7 mouse cellular contexts compared by ENCODE assay signal in genomic region chr12:86898448-86898847, GRCm38 (mm10). TPM values are rescaled to one million over a fixed set of nuclear protein-coding genes. Genes with fewer than 3 reads are reported as not detected.
DNase-seq lines count a peak whose midpoint lies in the region; ATAC-seq lines count a peak whose summit lies in the region.

No protein-coding gene starts in this region.

- 65% methylated on average over 3 of the region's 3 CpGs for WGBS in lung, embryonic 16.5 days
- WGBS in forebrain, embryonic 15.5 days = 52% methylated on average over 3 of the region's 3 CpGs
- 57% methylated on average over 3 of the region's 3 CpGs for WGBS in limb, embryonic 13.5 days

- no peak for DNase-seq in lung, adult 18-20 months
- DNase-seq in adrenal gland, adult (ENCODE audit: inconsistent age in 2 of 2, low spot score in 1 of 2) = no peak
- no peak for DNase-seq in urinary bladder, adult 2 months (ENCODE audit: low spot score)
- DNase-seq in gastrocnemius, postnatal 4 days (ENCODE audit: low spot score in 2 of 2) = no peak

- no peak overlapping the region for H3K4me3 ChIP-seq in lung, embryonic 16.5 days (ENCODE audit: low read length)
- no peak overlapping the region for H3K4me3 ChIP-seq in forebrain, embryonic 15.5 days
- H3K4me3 ChIP-seq in limb, embryonic 13.5 days = no peak overlapping the region

- H3K9ac ChIP-seq in lung, embryonic 16.5 days (ENCODE audit: low read length) = peak overlapping the region; percentile 54; the same call in 1 of the 2 replicates
- peak overlapping the region; percentile 43 for H3K9ac ChIP-seq in forebrain, embryonic 15.5 days (replicated peaks)
- no peak overlapping the region for H3K9ac ChIP-seq in limb, embryonic 13.5 days

- no peaks in the 10 kb centered on the region for H3K27me3 ChIP-seq in lung, embryonic 16.5 days (ENCODE audit: control insufficient read depth, insufficient read depth, low read depth, low read length)
- no peaks in the 10 kb centered on the region for H3K27me3 ChIP-seq in forebrain, embryonic 15.5 days
- no peaks in the 10 kb centered on the region for H3K27me3 ChIP-seq in limb, embryonic 13.5 days

- H3K4me2 ChIP-seq in lung, embryonic 16.5 days (ENCODE audit: low read depth, low read length) = no peak overlapping the region
- H3K4me2 ChIP-seq in forebrain, embryonic 15.5 days (replicated peaks) = no peak overlapping the region
- no peak overlapping the region for H3K4me2 ChIP-seq in limb, embryonic 13.5 days (replicated peaks)

- no peak for ATAC-seq in lung, embryonic 16.5 days (ENCODE audit: low read depth)
- ATAC-seq in forebrain, embryonic 15.5 days (replicated peaks) = no peak
- ATAC-seq in limb, embryonic 13.5 days (ENCODE audit: low FRiP score, low read depth) = no peak

- H3K36me3 ChIP-seq in lung, embryonic 16.5 days (ENCODE audit: control insufficient read depth, insufficient read depth, low read length) = no peaks in the 10 kb centered on the region
- H3K36me3 ChIP-seq in forebrain, embryonic 15.5 days = no peaks in the 10 kb centered on the region
- H3K36me3 ChIP-seq in limb, embryonic 13.5 days = no peaks in the 10 kb centered on the region

- H3K27ac ChIP-seq in lung, embryonic 16.5 days (ENCODE audit: low read length) = peak overlapping the region; percentile 100
- H3K27ac ChIP-seq in forebrain, embryonic 15.5 days (replicated peaks) = peak overlapping the region; percentile 100
- H3K27ac ChIP-seq in limb, embryonic 13.5 days = peak overlapping the region; percentile 98

- H3K9me3 ChIP-seq in lung, embryonic 16.5 days (ENCODE audit: control insufficient read depth, low read length) = no peaks in the 10 kb centered on the region
- no peaks in the 10 kb centered on the region for H3K9me3 ChIP-seq in forebrain, embryonic 15.5 days
- no peaks in the 10 kb centered on the region for H3K9me3 ChIP-seq in limb, embryonic 13.5 days

- peaks cover 67% of the 10 kb centered on the region for H3K4me1 ChIP-seq in lung, embryonic 16.5 days (replicated peaks; ENCODE audit: control insufficient read depth, insufficient read depth, low read length)
- peaks cover 61% of the 10 kb centered on the region for H3K4me1 ChIP-seq in forebrain, embryonic 15.5 days
- H3K4me1 ChIP-seq in limb, embryonic 13.5 days = peaks cover 73% of the 10 kb centered on the region

RNA-seq across cellular contexts. Expression of gene Irf2bpl, which starts 13.8 kb away (rescaled TPM):
- 28.8 and 34.2 TPM in 2 replicates for polyA plus RNA-seq in lung, embryonic 16.5 days (2015; fragmentation: Nextera tagmentation; extraction: Ambion mirVana)
- 94.9 and 95.8 TPM in 2 replicates for polyA plus RNA-seq in forebrain, embryonic 15.5 days (2015; fragmentation: Nextera tagmentation; extraction: Ambion mirVana)
- 39.2 and 41.2 TPM in 2 replicates for polyA plus RNA-seq in limb, embryonic 13.5 days (2015; fragmentation: Nextera tagmentation; extraction: Ambion mirVana)
- 29.6 and 38.2 TPM in 2 replicates for polyA plus RNA-seq in urinary bladder, adult 2 months (2012; rRNA removed)
- total RNA-seq in gastrocnemius, postnatal 4 days (2021) = 10 to 100 TPM; 43.2 to 44.8 TPM

RNA-seq across cellular contexts. Expression of gene Cipc, which starts 48.4 kb away (rescaled TPM):
- polyA plus RNA-seq in lung, embryonic 16.5 days (2015; fragmentation: Nextera tagmentation; extraction: Ambion mirVana) = 18.9 and 20.2 TPM in 2 replicates
- polyA plus RNA-seq in forebrain, embryonic 15.5 days (2015; fragmentation: Nextera tagmentation; extraction: Ambion mirVana) = 53.6 and 55.3 TPM in 2 replicates
- polyA plus RNA-seq in limb, embryonic 13.5 days (2015; fragmentation: Nextera tagmentation; extraction: Ambion mirVana) = 23.6 and 24.7 TPM in 2 replicates
- polyA plus RNA-seq in urinary bladder, adult 2 months (2012; rRNA removed) = 46.4 and 52.3 TPM in 2 replicates
- 10 to 100 TPM; 21.5 to 31.1 TPM for total RNA-seq in gastrocnemius, postnatal 4 days (2021)
